Mouse (Mus musculus) CD4-positive naive resting alpha-beta T cell, adult 57 days (primary cell): Measurements from ENCODE around the gene Tmem18. TPM values are rescaled to one million over a fixed set of nuclear protein-coding genes. Genes with fewer than 3 reads are reported as not detected.

ENCODE experiments used
- total RNA-seq: library from RNA; stranded (reverse); gene quantifications from one replicate; pipeline ENCODE4 v1.2.4, GENCODE M21; 2023

Tmem18 gene
- 8.0 TPM for total RNA-seq

DNA sequence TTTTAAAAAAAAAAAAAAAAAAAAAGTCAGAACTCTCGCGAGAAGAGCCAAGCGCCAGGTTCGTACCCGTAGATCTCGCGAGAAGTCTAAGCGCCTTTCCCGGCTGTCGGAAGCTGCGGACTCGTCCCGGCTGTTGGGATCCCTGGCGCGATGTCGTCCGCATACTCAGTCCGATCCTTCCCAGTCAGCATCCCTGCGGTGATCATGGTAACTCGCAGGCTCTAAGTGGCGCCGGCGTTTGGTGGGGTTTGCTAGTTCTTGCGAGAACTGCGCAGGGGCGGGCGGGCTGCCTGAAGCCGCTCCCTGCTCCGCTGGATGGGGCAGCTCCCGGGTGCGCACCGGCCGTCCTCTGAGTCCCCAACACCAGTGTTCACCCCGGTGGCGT is at the start of gene Tmem18:
Gene Tmem18, plus strand, starts transcription at position 71 of the 385 bp plus-strand sequence.

Other genes starting within 250 kb of the Tmem18 start
- gene Sntg2, start 211.1 kb upstream of the Tmem18 start, total RNA-seq = not detected